Mouse (Mus musculus): ENCODE data around the gene Cdkl1.

Gene Cdkl1

GRCm38 (mm10) chr12:69785471-69785870, 5.6 kb downstream of the Cdkl1 start:
- no peak for DNase-seq (ENCODE audit: low read depth in 1 of 2, low spot score in 2 of 2)

DNA sequence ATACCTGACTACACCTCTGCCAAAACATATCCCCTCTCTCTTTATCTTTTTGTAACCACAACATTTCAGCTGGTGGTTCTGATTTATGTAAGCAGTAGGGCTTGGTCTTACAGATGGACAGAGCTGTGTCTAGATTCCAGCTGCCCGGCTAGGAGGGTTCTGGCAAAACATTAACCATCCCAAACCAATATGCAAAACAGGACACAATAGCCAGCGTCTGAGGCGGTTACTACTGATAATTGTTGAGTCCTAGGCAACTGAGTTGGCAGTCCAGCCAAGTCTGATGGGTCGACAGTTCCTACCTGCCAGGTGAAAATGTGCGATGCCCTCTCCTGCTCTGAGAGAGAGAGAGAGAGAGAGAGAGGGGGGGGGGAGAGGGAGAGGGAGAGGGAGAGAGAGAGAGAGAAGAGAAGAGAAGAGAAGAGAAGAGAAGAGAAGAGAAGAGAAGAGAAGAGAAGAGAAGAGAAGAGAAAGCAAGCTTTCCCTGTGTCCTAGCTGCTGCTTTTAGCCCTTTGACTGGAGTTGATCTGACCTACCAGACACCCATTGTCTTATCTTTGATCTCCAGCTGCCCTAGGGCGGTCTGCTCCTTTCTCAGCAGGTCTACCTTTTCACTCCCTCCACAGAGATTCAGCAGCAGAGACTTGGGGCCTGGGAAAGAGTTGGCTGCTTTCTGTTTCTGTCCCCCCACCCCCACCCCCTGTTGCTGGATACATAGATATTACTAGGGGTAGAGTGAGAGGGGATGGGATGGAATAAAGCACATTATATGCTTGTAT, 7.6 kb downstream of the Cdkl1 start:
- no peak for DNase-seq (ENCODE audit: low read depth in 1 of 2, low spot score in 2 of 2)

DNA sequence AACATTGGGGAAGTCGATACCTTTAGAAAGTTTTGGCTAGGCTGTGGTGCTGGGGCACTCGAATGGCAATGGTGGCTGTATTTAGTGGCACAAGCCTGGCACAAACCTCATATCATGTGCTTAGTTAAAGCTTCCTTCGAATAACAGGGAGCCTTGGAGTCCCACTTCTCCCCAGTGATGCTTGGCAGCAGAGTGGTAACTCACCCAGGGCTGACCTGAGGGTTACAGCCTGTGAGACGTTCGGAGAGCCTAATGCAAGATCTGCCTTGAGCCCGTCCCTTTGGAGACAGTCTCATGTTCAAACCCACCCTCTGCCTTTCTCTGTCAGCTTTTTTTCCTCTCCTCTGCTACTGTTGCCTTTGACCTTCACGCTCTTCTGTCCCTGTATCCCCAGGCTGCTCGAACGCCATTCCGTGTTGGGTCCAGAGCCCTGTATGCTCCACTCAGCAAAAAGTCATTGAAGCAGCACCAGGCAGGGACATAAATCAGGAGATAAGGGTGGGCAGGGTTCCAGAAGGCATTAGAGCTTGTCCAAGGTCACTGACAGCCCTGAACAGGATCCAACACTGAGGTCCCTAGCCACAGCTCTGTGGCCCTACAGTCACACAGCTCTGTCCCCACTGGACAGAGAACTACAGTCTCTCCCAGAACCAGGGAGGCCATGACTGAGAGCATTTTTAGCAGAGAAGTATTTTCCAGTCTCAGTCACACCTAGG, 9.0 kb downstream of the Cdkl1 start:
- DNase-seq (ENCODE audit: low read depth in 1 of 2, low spot score in 2 of 2), result no peak

- no peak for DNase-seq (ENCODE audit: low read depth in 1 of 2, low spot score in 2 of 2)
These were observed 9.6 kb downstream of the Cdkl1 start for GRCm38 (mm10) chr12:69781480-69781879.

DNA sequence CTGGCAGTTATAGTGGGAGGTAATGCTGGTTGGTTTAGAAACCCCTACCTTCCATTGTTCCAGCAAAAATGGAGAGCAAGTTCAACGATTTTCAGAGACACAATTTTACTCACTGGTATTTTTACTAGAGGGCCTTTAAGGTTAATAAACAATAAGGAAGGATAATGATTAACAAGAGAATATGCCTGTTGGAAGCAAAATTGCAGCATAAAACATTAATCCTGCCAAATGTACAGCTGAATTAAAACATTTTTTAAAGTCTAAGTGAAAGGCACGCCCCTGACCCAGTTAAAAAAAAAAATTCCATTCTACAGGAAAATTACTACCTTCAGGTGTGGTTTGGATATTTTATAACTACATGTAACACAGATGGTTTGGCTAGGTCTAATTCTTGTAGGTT, 13.1 kb downstream of the Cdkl1 start:
- no peak for DNase-seq (ENCODE audit: low read depth in 1 of 2, low spot score in 2 of 2)

- DNase-seq (ENCODE audit: low read depth in 1 of 2, low spot score in 2 of 2), result no peak
These were observed 13.7 kb downstream of the Cdkl1 start for GRCm38 (mm10) chr12:69777341-69777730.

DNA sequence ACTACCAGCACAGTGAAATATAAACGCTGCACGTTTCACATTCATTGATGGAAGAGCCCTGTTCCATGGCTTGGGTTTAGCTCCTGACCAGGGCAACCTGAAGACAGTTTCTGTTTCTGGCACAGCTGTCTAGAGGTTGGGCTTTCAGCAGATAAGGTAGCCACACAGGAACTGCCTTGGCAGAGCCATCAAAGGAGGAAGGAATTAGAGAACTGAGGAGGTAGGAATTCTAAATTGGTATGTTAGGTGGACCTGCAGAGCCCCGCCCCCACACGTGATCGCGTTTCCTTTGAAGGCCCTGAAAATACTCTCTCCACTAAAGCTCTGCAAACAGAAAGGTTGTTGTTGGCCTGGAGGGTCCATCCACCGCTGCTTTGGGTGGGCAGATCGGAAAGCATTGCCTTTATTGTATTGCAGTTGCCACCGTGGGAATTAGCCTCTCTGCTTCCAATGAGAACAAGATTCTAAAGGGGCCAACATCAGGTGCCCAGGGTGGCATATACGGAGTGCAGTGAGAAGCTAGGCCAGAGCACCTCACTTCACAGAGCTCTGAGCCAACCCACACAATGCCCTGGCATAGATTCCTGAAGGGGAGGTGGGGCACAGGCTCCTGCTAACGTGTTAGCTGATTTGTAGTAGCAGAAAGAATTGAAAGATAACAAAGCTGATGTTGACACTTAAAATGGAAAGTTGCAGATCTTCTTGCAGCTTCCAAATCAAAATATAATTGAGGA, 14.3 kb downstream of the Cdkl1 start:
- no peak for DNase-seq (ENCODE audit: low read depth in 1 of 2, low spot score in 2 of 2)

DNA sequence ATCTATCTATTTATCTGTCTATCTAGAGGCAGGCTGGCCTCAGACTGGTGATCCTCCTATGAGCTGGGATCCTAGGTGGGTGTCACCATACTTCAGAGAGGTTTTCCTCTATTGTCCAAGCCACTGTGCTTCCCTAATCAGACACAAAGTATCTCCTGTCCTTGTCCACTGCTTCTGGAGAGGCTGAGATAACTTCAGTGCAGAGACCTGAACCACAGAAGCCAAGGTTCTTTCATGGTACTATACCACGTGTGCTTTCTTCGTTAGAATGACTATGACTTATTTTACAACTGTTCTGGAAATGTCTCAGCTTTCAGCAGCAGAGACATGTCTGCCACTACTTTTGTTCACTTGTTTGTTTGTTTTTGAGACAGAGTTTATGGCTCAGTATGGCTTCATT, 22.2 kb downstream of the Cdkl1 start:
- no peak for DNase-seq (ENCODE audit: low read depth in 1 of 2, low spot score in 2 of 2)

GRCm38 (mm10) chr12:69767476-69768258, 23.4 kb downstream of the Cdkl1 start:
- DNase-seq (ENCODE audit: low read depth in 1 of 2, low spot score in 2 of 2), result no peak

GRCm38 (mm10) chr12:69766185-69766904, 24.7 kb downstream of the Cdkl1 start:
- no peak for DNase-seq (ENCODE audit: low read depth in 1 of 2, low spot score in 2 of 2)

DNA sequence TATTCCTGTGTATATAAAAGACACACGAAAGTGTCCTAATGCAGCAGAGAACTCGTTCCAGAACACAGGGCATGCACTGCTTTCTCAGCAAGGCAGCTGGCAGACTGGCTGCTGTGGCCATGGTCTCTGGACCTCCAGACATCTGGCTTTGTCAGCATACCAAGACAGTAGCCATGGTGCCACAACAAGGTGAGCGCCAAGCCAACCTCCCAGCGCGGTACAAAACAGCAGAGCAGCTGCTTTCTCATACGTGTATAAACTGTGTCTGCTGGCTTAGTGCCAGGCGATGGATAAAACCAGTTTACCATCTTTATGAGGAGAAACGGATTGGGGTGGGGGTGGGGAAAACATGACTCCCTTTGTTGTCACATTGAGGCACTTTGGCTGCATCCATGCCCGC, 25.5 kb downstream of the Cdkl1 start:
- DNase-seq (ENCODE audit: low read depth in 1 of 2, low spot score in 2 of 2), result no peak

GRCm38 (mm10) chr12:69761603-69762002, 29.5 kb downstream of the Cdkl1 start:
- no peak for DNase-seq (ENCODE audit: low read depth in 1 of 2, low spot score in 2 of 2)

DNA sequence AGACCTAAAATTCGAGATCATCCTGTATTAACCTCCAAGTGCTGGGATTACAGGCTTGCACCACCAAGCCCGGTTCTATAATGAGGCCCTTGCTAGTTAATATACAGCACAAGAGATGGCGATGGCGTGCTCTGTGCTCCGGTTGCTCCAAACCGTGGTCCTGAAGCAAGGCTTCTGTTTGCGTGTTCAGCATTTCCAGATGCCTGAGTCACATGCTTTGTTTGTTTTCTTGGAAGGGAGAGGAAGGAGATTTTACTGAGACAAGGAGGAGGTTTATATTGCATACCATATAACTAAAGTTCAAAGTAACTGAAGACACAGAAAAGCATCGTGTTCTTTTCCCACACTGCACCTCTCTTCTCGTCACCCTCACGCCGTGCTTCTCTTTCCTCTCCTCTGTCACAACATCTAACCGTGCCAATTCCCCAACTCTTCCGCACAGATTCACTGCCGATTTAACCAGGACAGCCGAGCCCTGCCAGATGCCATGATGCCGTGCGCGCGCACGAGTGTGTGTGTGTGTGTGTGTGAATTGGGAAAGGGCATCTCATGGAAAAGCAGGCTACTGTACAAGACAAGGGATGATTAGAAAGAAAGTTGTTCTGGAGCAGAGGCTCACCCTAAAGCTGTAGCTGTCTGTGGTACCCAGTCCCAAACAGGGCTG, 30.2 kb downstream of the Cdkl1 start:
- DNase-seq (ENCODE audit: low read depth in 1 of 2, low spot score in 2 of 2), result no peak

- no peak for DNase-seq (ENCODE audit: low read depth in 1 of 2, low spot score in 2 of 2)
These were observed 31.1 kb downstream of the Cdkl1 start for GRCm38 (mm10) chr12:69760014-69760413.

- no peak for DNase-seq (ENCODE audit: low read depth in 1 of 2, low spot score in 2 of 2)
These were observed 31.7 kb downstream of the Cdkl1 start for GRCm38 (mm10) chr12:69759267-69759885.

- DNase-seq (ENCODE audit: low read depth in 1 of 2, low spot score in 2 of 2), result no peak
These were observed 32.6 kb downstream of the Cdkl1 start for GRCm38 (mm10) chr12:69758221-69759185.

- DNase-seq (ENCODE audit: low read depth in 1 of 2, low spot score in 2 of 2), result peak; percentile 20 to 23
These were observed 33.5 kb downstream of the Cdkl1 start for GRCm38 (mm10) chr12:69757418-69758141.

DNA sequence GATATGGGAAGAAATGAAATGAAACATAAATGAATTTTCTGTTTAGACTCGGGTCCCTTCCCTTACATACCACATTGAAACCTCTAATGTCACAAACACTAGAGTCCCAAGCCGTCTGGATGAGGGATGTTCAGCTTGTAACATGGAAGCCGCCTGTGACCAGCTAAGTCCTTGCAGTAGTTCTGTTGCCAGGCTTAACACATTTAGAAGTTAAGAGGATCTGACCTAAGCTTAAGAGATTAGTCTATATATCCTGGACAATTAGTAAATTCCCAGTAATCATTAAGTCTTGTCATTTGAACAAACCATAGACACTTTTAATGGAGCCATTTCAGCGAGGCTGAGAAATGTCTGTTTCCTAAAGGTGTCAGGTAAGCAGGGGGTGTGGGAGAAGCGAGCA, 35.1 kb downstream of the Cdkl1 start:
- no peak for DNase-seq (ENCODE audit: low read depth in 1 of 2, low spot score in 2 of 2)

Data from monocyte, adult 2 months (primary cell).